Mouse (Mus musculus) heart, embryonic 14.5 days (tissue): ENCODE results near the gene Gm14548. TPM values are rescaled to one million over a fixed set of nuclear protein-coding genes. Genes with fewer than 3 reads are reported as not detected.
"Not testable (repeated sequence)": the region's sequence is repeated elsewhere in the genome, so short reads cannot be mapped to it uniquely, and the experiment has no call there.

Experiments
- ATAC-seq: fragments of 200-750 bp; cut with Nextera tagmentation; 2 replicates; pipeline ENCODE4 v1.8.0; 2017; ENCODE audit warnings: low read depth, moderate TSS enrichment; ENCODE audit not compliant: insufficient number of reproducible peaks, insufficient read depth, low FRiP score
- H3K27ac ChIP-seq, 2 experiments: fragments of 200-500 bp in 1 of 2; fragments of 300-500 bp in 1 of 2; sonication (generic) in 1 of 2; replicated peaks in 1 of 2; 2 replicates each; pipeline ENCODE4 v1.5.1; 2012 to 2014; ENCODE audit warnings: low read depth in 2 of 2, low read length in 2 of 2, control low read depth in 1 of 2, mild to moderate bottlenecking in 1 of 2, mixed read lengths in 1 of 2; ENCODE audit not compliant: control insufficient read depth in 1 of 2, insufficient read depth in 1 of 2
- H3K27me3 ChIP-seq: fragments of 300-500 bp; sonication (generic); 2 replicates; pipeline ENCODE4 v1.6.1; 2014; ENCODE audit warnings: mild to moderate bottlenecking, low read length, control low read depth; ENCODE audit not compliant: control insufficient read depth, insufficient read depth
- H3K36me3 ChIP-seq: fragments of 300-500 bp; sonication (generic); 2 replicates; pipeline ENCODE4 v1.6.1; 2014; ENCODE audit warnings: mild to moderate bottlenecking, control low read depth, low read length, mixed read lengths; ENCODE audit not compliant: control insufficient read depth, insufficient read depth
- H3K4me1 ChIP-seq, 2 experiments: fragments of 200-500 bp in 1 of 2; fragments of 300-500 bp in 1 of 2; sonication (generic) in 1 of 2; 2 replicates each; pipeline ENCODE4 v1.6.1; 2012 to 2014; ENCODE audit warnings: low read length in 2 of 2, control low read depth in 1 of 2, mixed read lengths in 1 of 2; ENCODE audit not compliant: control insufficient read depth in 2 of 2, insufficient read depth in 2 of 2
- H3K4me2 ChIP-seq: fragments of 300-500 bp; sonication (generic); 2 replicates; pipeline ENCODE4 v1.6.1; 2014; ENCODE audit warnings: mild to moderate bottlenecking, low read length
- H3K4me3 ChIP-seq, 2 experiments: fragments of 200-500 bp in 1 of 2; fragments of 300-500 bp in 1 of 2; sonication (generic) in 1 of 2; 2 replicates each; pipeline ENCODE4 v1.5.1; 2012 to 2014; ENCODE audit warnings: low read length in 2 of 2, mild to moderate bottlenecking in 2 of 2, control low read depth in 1 of 2, low read depth in 1 of 2, moderate library complexity in 1 of 2; ENCODE audit not compliant: control insufficient read depth in 1 of 2, insufficient read depth in 1 of 2
- H3K9ac ChIP-seq: fragments of 300-500 bp; sonication (generic); 2 replicates; pipeline ENCODE4 v1.6.1; 2014; ENCODE audit warnings: mild to moderate bottlenecking, low read length
- H3K9me3 ChIP-seq: fragments of 300-500 bp; sonication (generic); 2 replicates; pipeline ENCODE4 v1.6.1; 2016; ENCODE audit warnings: low read length, control low read depth; ENCODE audit not compliant: control insufficient read depth
- WGBS: fragments of 180-500 bp; shearing (Covaris S2); extraction: QIAGEN DNeasy Blood & Tissue Kit; methylation state at CpG from one replicate; pipeline ENCODE4 v1.1.7; 2014; 5-methylcytosine and 5-hydroxymethylcytosine counted together
- polyA plus RNA-seq: library from polyadenylated mRNA; unstranded; fragments of >200 nt; fragmentation: Nextera tagmentation; extraction: Ambion mirVana; gene quantifications from 2 replicates; pipeline ENCODE4 v1.2.1, GENCODE M21; 2014

Gm14548 gene
- polyA plus RNA-seq = not detected in 2 replicates

DNA sequence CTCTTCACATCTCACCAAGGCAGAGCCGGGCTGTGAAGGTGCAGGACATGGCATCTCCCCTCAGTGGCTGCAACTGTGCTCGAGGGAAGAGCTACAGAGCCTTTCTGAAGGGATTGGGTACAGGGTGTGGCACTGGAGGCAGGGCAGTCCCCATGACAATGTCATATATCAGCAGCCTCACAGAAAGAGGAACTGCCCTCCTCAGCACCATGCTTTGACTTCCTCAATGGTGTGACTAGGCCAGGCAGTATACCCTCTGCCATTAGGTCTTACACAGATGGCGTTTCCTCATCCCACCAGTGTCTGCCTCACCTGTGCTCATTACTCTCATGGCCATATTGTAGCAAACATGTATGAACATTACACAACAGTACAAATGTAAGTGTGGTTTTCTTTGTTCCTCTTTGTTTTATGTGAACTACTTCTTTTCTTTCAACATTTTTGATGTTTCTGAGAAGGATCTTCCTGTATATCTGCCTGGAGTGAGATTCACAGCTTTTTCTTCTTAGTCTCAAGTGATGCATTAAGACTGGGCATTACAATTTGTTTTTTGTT lies at the start of gene Gm14548:
Gene Gm14548, minus strand, starts transcription at position 85 of the 555 bp plus-strand sequence.
- not testable (repeated sequence) for H3K4me2 ChIP-seq, ATAC-seq, H3K36me3 ChIP-seq, H3K9ac ChIP-seq, H3K27me3 ChIP-seq, H3K27ac ChIP-seq, H3K4me3 ChIP-seq, H3K9me3 ChIP-seq, H3K4me1 ChIP-seq
- WGBS = 49% methylated on average over 3 of the region's 3 CpGs

GRCm38 (mm10) chr7:3946117-3946516 lies 48.2 kb upstream of the Gm14548 start:
- Histone ChIP-seq H3K36me3 (no peaks in the 10 kb centered on the region), H3K9ac (no peak overlapping the region), H3K27ac (no peak overlapping the region), H3K4me3 (no peak overlapping the region), H3K4me1 (no peaks in the 10 kb centered on the region), H3K9me3 (no peaks in the 10 kb centered on the region), H3K27me3 (no peaks in the 10 kb centered on the region), H3K4me2 (no peak overlapping the region)
- WGBS = 65% methylated on average over 4 of the region's 4 CpGs
- no peak for ATAC-seq

GRCm38 (mm10) chr7:3940915-3941314 lies 43.0 kb upstream of the Gm14548 start:
- Histone ChIP-seq H3K27ac (no peak overlapping the region), H3K9me3 (no peaks in the 10 kb centered on the region), H3K4me3 (no peak overlapping the region), H3K9ac (no peak overlapping the region), H3K4me1 (no peaks in the 10 kb centered on the region), H3K4me2 (no peak overlapping the region), H3K27me3 (no peaks in the 10 kb centered on the region), H3K36me3 (no peaks in the 10 kb centered on the region)
- no peak for ATAC-seq
- WGBS = 63% methylated on average over 3 of the region's 3 CpGs

- 42% methylated on average over 1 of the region's 1 CpGs for WGBS
- Histone ChIP-seq H3K36me3 (no peaks in the 10 kb centered on the region), H3K27ac (no peak overlapping the region), H3K9ac (no peak overlapping the region), H3K4me1 (no peaks in the 10 kb centered on the region), H3K27me3 (no peaks in the 10 kb centered on the region), H3K4me3 (no peak overlapping the region), H3K9me3 (no peaks in the 10 kb centered on the region), H3K4me2 (no peak overlapping the region)
- ATAC-seq = no peak
Observed at GRCm38 (mm10) chr7:3939866-3940525, 42.1 kb upstream of the Gm14548 start.

GRCm38 (mm10) chr7:3935473-3935872 lies 37.6 kb upstream of the Gm14548 start:
- not testable (repeated sequence) for H3K9ac ChIP-seq, H3K9me3 ChIP-seq, H3K4me3 ChIP-seq, H3K4me1 ChIP-seq, H3K36me3 ChIP-seq, ATAC-seq, H3K27ac ChIP-seq, H3K27me3 ChIP-seq, H3K4me2 ChIP-seq

DNA sequence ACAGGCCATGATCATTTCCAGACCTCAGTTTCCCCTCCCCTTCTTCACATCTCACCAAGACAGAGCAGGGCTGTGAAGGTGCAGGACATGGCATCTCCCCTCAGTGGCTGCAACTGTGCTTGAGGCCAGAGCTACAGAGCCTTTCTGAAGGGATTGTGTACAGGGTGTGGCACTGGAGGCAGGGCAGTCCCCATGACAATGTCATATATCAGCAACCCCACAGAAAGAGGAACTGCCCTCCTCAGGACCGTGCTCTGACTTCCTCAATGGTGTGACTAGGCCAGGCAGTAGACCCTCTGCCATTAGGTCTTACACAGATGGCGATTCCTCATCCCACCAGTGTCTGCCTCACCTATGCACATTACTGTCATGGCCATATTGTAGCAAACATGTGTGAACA lies 17.5 kb upstream of the Gm14548 start, which contains the start of gene Lilra6:
Gene Lilra6, minus strand, starts transcription at position 117 of the 400 bp plus-strand sequence.
- WGBS = 64% methylated on average over 2 of the region's 2 CpGs
- H3K27me3 ChIP-seq = not testable (repeated sequence)

GRCm38 (mm10) chr7:3903704-3904103 lies 5.8 kb upstream of the Gm14548 start:
- no peaks in the 10 kb centered on the region for H3K9me3 ChIP-seq
- H3K27ac ChIP-seq = no peak overlapping the region
- no peaks in the 10 kb centered on the region for H3K27me3 ChIP-seq
- WGBS = 21% methylated on average over 1 of the region's 1 CpGs
- H3K4me3 ChIP-seq = no peak overlapping the region
- no peak overlapping the region for H3K9ac ChIP-seq
- H3K36me3 ChIP-seq = no peaks in the 10 kb centered on the region
- no peak overlapping the region for H3K4me2 ChIP-seq
- H3K4me1 ChIP-seq = no peaks in the 10 kb centered on the region
- no peak for ATAC-seq

More for the DNA sequence above, 17.5 kb upstream of the Gm14548 start, which contains the start of gene Lilra6:
- not testable (repeated sequence) for H3K27ac ChIP-seq, H3K4me3 ChIP-seq, ATAC-seq, H3K9me3 ChIP-seq, H3K4me2 ChIP-seq, H3K36me3 ChIP-seq, H3K9ac ChIP-seq, H3K4me1 ChIP-seq

- ATAC-seq, H3K27ac ChIP-seq, H3K36me3 ChIP-seq, H3K4me3 ChIP-seq, H3K9ac ChIP-seq, H3K27me3 ChIP-seq, H3K4me2 ChIP-seq, H3K4me1 ChIP-seq, H3K9me3 ChIP-seq: not testable (repeated sequence)
- no CpG with 5 or more reads among the region's 1 CpGs for WGBS
Observed at GRCm38 (mm10) chr7:3875032-3875431, 22.9 kb downstream of the Gm14548 start.
